Mouse (Mus musculus) pancreas, adult 10 weeks (tissue): ENCODE measurements around the gene Ces2a. TPM values are rescaled to one million over a fixed set of nuclear protein-coding genes. Genes with fewer than 3 reads are reported as not detected.

ENCODE experiments used
- polyA plus RNA-seq: library from polyadenylated mRNA; stranded (reverse); fragments of 350-450 nt; fragmentation: Illumina TruSeq; extraction: RNeasy Lipid Tissue Mini Kit (QIAGEN cat#74804); gene quantifications from one replicate; pipeline ENCODE4 v1.2.3, GENCODE M21; 2015; ENCODE audit warnings: low read depth, low replicate concordance; ENCODE audit not compliant: insufficient read depth

Gene Ces2a
- not detected for polyA plus RNA-seq

GRCm38 (mm10) chr8:104733753-104734152, at the start of gene Ces2a:
Gene Ces2a (plus strand): TSS chr8:104734003.

Other genes starting within 250 kb of the Ces2a start
- gene Terb1, start 224.1 kb upstream of the Ces2a start, polyA plus RNA-seq = not detected
- 17.6 TPM for gene Nae1, start 199.4 kb upstream of the Ces2a start, polyA plus RNA-seq
- gene Car7, start 199.3 kb upstream of the Ces2a start, polyA plus RNA-seq = 2.7 TPM
- gene Pdp2, start 142.6 kb upstream of the Ces2a start, polyA plus RNA-seq = 0.90 TPM
- gene Cdh16, start 109.6 kb upstream of the Ces2a start, polyA plus RNA-seq = not detected
- 2.3 TPM for gene Rrad, start 102.7 kb upstream of the Ces2a start, polyA plus RNA-seq
- gene Ciao2b, start 92.0 kb upstream of the Ces2a start, polyA plus RNA-seq = 7.1 TPM
- gene Ces2b, start 97.6 kb downstream of the Ces2a start, polyA plus RNA-seq = not detected
- gene Ces2c, start 113.1 kb downstream of the Ces2a start, polyA plus RNA-seq = not detected
- gene Ces2e, start 192.3 kb downstream of the Ces2a start, polyA plus RNA-seq = 3.9 TPM
- gene Ces2f, start 213.4 kb downstream of the Ces2a start, polyA plus RNA-seq = not detected
- 5.5 TPM for gene Ces2g, start 227.7 kb downstream of the Ces2a start, polyA plus RNA-seq